Mouse (Mus musculus): ENCODE measurements around the gene Lzts2. TPM values are rescaled to one million over a fixed set of nuclear protein-coding genes. Genes with fewer than 3 reads are reported as not detected.
A peak's percentile ranks its signal among the peaks of the same experiment; 100 is the strongest.

The Lzts2 gene
- polyA plus RNA-seq, 1 experiment from 2014 or later = 107 TPM

DNA sequence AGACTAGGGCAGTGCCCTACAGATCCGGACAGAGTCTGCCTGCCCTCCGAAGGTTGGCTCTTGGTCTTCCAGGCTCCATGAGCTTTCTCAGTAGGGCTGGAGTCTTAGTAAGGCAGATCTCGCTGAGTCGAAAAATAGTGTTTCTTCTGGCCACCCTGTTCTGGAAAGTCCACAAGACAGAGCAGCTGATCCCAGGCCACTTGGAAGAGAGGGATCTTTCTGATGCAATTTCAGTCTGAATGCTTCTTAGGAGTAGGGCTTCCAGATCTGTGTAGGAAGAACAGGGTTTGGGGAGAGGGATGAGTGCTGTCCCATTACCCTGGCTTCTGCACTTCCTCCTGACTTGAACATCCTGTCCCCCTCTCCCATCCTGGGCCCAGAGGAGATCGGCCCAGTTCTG lies 31.4 kb downstream of the Lzts2 start, which contains the start of gene Pdzd7:
TSS of gene Pdzd7 (minus strand) at position 67 of the 400 bp plus-strand sequence.
- H3K4me1 ChIP-seq = peaks cover 24% of the 10 kb centered on the region
- H3K27me3 ChIP-seq = peaks cover 34% of the 10 kb centered on the region
- H3K27ac ChIP-seq = no peak within 1 kb of the TSS
- H3K4me3 ChIP-seq = peak within 1 kb of the TSS; percentile 52
- H3K36me3 ChIP-seq = no peaks in the 10 kb centered on the region
- ATAC-seq (ENCODE audit: insufficient number of reproducible peaks, insufficient read depth, low FRiP score, low TSS enrichment) = no peak
- H3K9ac ChIP-seq = 0 out of 2 replicates have a peak within 1 kb of the TSS, but pooled peaks have one; percentile 52
- 76% methylated on average over 5 of the region's 5 CpGs for WGBS
- no peaks in the 10 kb centered on the region for H3K9me3 ChIP-seq
- H3K4me2 ChIP-seq (replicated peaks) = peak within 1 kb of the TSS; percentile 79

DNA sequence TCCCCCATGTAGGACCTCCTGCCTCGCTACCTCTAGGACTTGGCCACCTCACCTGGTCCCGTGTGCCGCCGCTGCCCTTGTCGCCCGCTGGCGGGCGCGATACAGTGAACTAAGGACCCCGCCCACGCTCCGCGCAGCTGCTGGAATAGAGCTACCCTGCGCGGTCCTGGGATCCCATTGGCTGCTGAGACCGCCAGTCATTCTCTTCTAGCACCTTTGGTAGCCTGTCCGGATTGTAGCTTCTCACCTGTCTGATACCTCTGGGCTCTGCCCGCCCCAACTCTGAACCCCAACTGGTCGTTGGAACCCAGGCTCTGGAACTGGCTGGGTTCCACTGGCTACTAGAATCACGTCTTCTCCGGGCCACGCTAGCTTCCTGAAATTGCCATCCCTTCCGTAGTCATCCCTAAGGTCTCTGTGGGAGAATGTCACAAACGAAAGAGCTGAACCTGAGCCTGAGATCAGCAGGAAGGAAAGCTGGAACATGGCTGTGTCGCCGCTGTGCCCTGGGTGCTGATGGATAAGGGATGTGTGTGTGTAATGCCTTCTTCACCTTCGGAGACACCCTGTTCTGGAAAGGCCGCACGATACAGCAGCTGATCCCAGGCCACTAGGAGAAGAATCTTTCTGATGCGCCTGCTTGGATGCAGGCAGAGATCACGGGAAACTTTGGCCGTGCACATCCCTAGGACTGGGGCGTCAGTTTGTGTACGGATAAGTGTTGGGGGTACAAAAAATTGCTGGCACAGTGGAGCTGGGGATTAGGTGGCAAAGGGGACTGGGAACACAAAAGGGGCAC lies 32.5 kb downstream of the Lzts2 start:
- Histone ChIP-seq H3K4me2 (replicated peaks) (peak overlapping the region; percentile 79), H3K4me1 (peaks cover 24% of the 10 kb centered on the region), H3K27me3 (peaks cover 27% of the 10 kb centered on the region), H3K36me3 (no peaks in the 10 kb centered on the region), H3K9me3 (no peaks in the 10 kb centered on the region), H3K4me3 (peak overlapping the region; percentile 52), H3K9ac (peak overlapping the region; percentile 52), H3K27ac (0 out of 2 replicates have a peak overlapping the region, but pooled peaks have one; percentile 86)
- ATAC-seq (ENCODE audit: insufficient number of reproducible peaks, insufficient read depth, low FRiP score, low TSS enrichment) = peak; percentile 50; the same call in 1 of the 2 replicates
- WGBS = 3% methylated on average over 34 of the region's 34 CpGs

DNA sequence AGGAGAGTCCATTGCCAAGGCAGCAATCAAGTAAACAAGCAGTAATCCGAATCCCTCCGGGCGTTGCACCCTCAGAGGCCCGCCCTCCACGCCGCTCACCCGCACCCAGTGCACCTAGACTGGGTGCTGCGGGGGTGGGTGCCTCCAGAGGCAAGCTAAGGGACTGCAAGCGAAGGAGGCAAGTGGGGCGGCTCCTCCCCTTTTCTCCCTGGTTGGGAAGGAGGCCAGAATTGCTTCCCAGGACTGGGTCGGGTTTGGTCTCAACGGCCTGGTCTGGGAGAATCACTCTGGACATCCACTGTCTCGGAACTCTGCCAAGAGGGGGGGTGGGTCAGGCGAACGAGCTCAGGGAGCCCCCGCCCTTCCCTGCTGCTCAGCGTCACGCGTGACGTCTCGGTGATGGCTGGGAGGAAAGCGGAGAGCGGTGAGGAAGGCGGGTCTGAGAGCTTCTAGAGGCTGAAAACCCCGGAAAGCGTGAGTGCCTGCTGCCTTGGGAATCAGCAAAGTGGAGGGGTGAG lies 33.3 kb downstream of the Lzts2 start, which contains the start of gene Sfxn3:
TSS of gene Sfxn3 (plus strand) at position 87 of the 518 bp plus-strand sequence.
- H3K9ac ChIP-seq = peak within 1 kb of the TSS; percentile 52
- WGBS = 1% methylated on average over 26 of the region's 26 CpGs
- peaks cover 26% of the 10 kb centered on the region for H3K27me3 ChIP-seq
- peak within 1 kb of the TSS; percentile 79 for H3K4me2 ChIP-seq (replicated peaks)
- peaks cover 24% of the 10 kb centered on the region for H3K4me1 ChIP-seq
- peak within 1 kb of the TSS; percentile 52 for H3K4me3 ChIP-seq
- H3K36me3 ChIP-seq = peaks cover 3% of the 10 kb centered on the region
- H3K27ac ChIP-seq = peak within 1 kb of the TSS; percentile 86
- ATAC-seq (ENCODE audit: insufficient number of reproducible peaks, insufficient read depth, low FRiP score, low TSS enrichment) = peak; percentile 68
- no peaks in the 10 kb centered on the region for H3K9me3 ChIP-seq

DNA sequence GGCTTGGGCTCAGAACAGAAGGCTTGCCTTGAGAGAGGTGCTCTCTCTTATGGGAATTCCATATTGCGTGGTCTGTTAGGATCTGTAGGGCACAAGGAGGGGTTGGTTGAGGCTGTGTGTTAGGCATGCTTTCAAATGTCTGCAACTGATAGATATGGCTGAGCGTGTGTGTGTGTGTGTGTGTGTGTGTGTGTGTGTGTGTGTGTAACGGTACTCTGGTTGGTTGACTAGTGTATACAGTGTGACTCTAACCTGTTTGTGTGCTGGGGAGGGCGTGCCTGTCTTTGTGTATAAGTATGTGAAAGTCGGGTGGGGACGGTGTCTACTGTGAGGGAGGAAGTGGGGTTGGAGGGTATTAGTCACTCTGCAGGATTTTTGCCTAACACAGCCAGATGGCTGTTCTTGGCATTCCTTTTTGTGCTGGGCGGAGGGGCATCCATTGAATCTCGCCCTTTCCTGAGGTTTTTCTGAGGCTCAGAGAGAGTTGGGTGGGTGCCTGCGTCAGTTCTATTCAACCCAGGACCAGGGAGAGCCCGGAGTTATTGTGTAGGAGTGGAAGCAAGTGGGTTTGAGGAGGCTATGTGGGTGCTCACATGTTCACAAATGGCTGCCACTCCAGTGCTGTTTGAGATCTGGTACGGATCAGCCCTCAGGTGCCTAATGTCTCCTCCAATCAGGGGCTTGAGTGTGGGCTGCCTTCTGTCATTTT lies 33.9 kb downstream of the Lzts2 start:
- no peaks in the 10 kb centered on the region for H3K9me3 ChIP-seq
- H3K27me3 ChIP-seq = peaks cover 26% of the 10 kb centered on the region
- H3K9ac ChIP-seq = peak overlapping the region; percentile 52
- peaks cover 5% of the 10 kb centered on the region for H3K36me3 ChIP-seq
- H3K4me3 ChIP-seq = peak overlapping the region; percentile 52
- H3K4me2 ChIP-seq (replicated peaks) = peak overlapping the region; percentile 79
- H3K4me1 ChIP-seq = peaks cover 24% of the 10 kb centered on the region
- WGBS = 42% methylated on average over 11 of the region's 11 CpGs
- H3K27ac ChIP-seq = peak overlapping the region; percentile 86
- peak; percentile 64 for ATAC-seq (ENCODE audit: insufficient number of reproducible peaks, insufficient read depth, low FRiP score, low TSS enrichment)

DNA sequence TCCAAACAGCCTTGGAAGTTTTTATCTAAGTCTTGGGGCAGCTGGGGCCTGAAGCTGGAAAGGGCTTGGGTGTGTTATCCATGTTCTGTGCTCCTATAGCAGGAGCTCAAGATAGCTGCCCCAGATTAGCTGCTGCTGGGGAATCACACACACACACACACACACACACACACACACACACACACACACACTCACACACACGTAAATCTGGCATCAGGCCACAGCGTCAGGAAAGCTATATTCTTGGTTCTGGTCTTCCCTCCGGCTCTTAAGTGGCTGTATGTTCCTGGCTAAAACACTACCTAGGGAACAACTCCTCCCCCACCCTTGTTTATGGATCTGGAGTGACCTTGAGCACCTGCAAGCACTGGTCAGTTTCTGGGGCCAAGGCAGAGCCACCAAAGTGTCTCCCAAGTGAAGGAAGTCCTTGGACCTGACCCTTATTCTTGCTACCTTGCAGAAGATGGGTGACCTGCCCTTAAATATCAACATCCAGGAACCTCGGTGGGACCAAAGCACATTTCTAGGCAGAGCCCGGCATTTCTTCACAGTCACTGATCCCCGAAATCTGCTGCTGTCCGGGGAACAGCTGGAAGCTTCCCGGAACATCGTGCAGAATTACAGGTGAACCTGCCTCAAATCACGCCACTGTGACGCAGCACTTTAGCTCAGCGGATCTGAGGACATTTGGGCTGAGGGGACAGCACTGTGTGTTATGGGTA lies 34.6 kb downstream of the Lzts2 start:
- Histone ChIP-seq H3K9me3 (no peaks in the 10 kb centered on the region), H3K4me2 (replicated peaks) (peak overlapping the region; percentile 79), H3K27me3 (peaks cover 26% of the 10 kb centered on the region), H3K27ac (no peak overlapping the region), H3K4me1 (peaks cover 24% of the 10 kb centered on the region), H3K9ac (peak overlapping the region; percentile 52; the same call in 1 of the 2 replicates), H3K36me3 (peaks cover 10% of the 10 kb centered on the region), H3K4me3 (peak overlapping the region; percentile 52)
- WGBS = 80% methylated on average over 12 of the region's 12 CpGs
- no peak for ATAC-seq (ENCODE audit: insufficient number of reproducible peaks, insufficient read depth, low FRiP score, low TSS enrichment)

DNA sequence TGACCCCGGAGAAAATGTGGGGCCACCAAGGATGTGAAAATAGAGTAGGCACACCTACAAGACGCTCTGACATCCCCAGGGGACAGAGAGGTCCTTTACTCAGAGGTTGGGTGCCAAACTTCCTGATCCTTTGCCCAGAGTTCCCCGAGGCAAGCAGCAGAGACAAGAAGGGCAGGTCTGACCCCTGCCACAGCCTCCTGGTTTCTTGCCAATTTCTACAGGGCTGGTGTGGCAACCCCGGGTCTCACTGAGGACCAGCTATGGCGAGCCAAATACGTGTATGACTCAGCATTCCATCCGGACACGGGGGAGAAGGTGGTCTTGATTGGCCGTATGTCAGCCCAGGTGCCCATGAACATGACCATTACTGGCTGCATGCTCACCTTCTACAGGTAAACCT lies 35.3 kb downstream of the Lzts2 start:
- no peak overlapping the region for H3K9ac ChIP-seq
- ATAC-seq (ENCODE audit: insufficient number of reproducible peaks, insufficient read depth, low FRiP score, low TSS enrichment) = no peak
- no peaks in the 10 kb centered on the region for H3K9me3 ChIP-seq
- no peak overlapping the region for H3K4me2 ChIP-seq (replicated peaks)
- H3K36me3 ChIP-seq = peaks cover 10% of the 10 kb centered on the region
- peaks cover 24% of the 10 kb centered on the region for H3K4me1 ChIP-seq
- H3K4me3 ChIP-seq = no peak overlapping the region
- H3K27ac ChIP-seq = no peak overlapping the region
- whole genome bisulfite sequencing = 67% methylated on average over 9 of the region's 9 CpGs
- H3K27me3 ChIP-seq = peaks cover 22% of the 10 kb centered on the region

DNA sequence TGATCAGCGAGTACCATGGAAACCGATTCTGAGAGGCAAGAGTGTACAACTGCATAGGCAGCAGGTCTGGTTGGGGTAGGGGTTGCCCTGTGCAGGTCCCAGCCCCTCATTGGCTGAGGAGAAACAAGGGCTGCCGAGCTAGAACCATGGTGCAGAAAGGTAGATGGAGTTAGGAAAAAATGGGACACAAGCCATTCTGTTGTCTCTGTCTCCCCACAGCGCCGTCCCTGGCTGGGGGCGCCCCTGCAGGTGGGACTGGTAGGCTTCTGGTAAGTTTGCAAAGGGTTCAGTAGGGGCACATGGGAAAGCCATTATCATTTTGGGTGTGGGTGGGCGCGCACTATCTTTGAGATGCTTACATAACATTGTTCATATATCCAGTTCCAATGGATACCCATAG lies 39.2 kb downstream of the Lzts2 start:
- peaks cover 10% of the 10 kb centered on the region for H3K36me3 ChIP-seq
- no peaks in the 10 kb centered on the region for H3K9me3 ChIP-seq
- H3K4me3 ChIP-seq = no peak overlapping the region
- no peak for ATAC-seq (ENCODE audit: insufficient number of reproducible peaks, insufficient read depth, low FRiP score, low TSS enrichment)
- H3K27ac ChIP-seq = no peak overlapping the region
- no peak overlapping the region for H3K4me2 ChIP-seq (replicated peaks)
- H3K27me3 ChIP-seq = no peaks in the 10 kb centered on the region
- H3K4me1 ChIP-seq = peaks cover 22% of the 10 kb centered on the region
- no peak overlapping the region for H3K9ac ChIP-seq
- WGBS = 88% methylated on average over 8 of the region's 8 CpGs

DNA sequence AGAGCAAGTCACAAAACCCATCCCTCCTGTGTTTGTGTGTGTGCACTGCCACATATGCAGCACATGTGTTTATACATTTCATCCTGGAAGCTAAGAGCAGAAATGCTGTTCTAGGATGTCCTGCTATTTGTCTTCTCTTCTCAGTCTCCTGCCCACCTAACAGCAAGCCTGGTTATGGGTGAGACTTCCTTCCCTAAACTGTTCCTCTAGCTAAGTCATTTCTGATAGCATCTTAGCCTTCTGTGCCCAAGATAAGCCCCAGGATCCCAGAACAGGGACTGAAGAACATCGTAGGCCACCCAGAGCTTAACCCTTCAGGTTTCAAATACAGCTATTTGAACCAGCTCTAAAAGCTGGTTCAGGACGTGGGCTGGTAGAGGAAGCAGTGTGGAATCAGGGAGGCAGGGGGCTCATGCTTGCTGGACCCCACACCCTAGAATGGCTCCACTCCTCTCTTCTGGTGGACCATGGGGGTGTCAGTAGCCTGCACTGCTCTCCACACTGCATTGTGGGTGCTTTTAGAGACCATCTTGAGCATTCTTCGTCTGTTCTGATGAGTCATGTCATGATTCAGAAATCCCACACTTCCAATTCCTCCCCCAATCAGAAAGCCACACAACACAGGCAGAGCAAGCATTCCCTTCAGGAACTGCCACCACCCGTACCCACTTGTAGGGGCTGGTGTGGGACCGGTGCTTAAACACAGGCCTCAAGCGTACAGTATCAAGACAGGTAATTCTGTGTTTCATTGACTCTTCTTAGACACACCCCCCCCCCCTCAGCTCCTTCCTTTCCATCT lies 40.9 kb downstream of the Lzts2 start:
- H3K4me2 ChIP-seq (replicated peaks) = no peak overlapping the region
- 80% methylated on average over 6 of the region's 6 CpGs for WGBS
- peaks cover 23% of the 10 kb centered on the region for H3K4me1 ChIP-seq
- no peaks in the 10 kb centered on the region for H3K27me3 ChIP-seq
- 0 out of 2 replicates have a peak overlapping the region, but pooled peaks have one; percentile 25 for H3K27ac ChIP-seq
- peaks cover 10% of the 10 kb centered on the region for H3K36me3 ChIP-seq
- H3K4me3 ChIP-seq = no peak overlapping the region
- no peak overlapping the region for H3K9ac ChIP-seq
- no peaks in the 10 kb centered on the region for H3K9me3 ChIP-seq
- ATAC-seq (ENCODE audit: insufficient number of reproducible peaks, insufficient read depth, low FRiP score, low TSS enrichment) = no peak

DNA sequence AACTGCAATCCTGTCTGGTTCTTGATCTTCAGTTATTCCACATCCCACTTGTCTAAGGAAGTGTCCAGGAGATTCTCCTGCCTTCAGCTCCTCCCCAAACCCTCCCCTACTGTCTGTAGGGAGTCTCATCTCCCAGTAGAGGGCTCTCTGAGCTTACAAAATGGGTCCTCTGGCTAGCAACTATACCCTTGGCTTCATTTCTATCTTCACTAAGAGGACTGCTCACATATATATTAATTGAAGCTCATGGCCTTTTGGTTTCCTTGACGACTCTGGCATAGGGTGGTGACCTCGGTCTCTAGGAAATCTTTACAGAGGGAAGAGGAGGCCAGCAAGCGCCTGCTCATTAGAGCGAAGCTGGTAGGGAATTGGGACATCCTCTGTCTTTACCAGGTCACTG lies 42.1 kb downstream of the Lzts2 start:
- Histone ChIP-seq H3K36me3 (peaks cover 10% of the 10 kb centered on the region), H3K4me3 (no peak overlapping the region), H3K9me3 (no peaks in the 10 kb centered on the region), H3K27me3 (no peaks in the 10 kb centered on the region), H3K9ac (no peak overlapping the region), H3K4me2 (replicated peaks) (no peak overlapping the region; the same call in 1 of the 2 replicates), H3K4me1 (peaks cover 23% of the 10 kb centered on the region), H3K27ac (peak overlapping the region; percentile 96; the same call in 1 of the 2 replicates)
- ATAC-seq (ENCODE audit: insufficient number of reproducible peaks, insufficient read depth, low FRiP score, low TSS enrichment) = no peak
- 41% methylated on average over 4 of the region's 4 CpGs for WGBS

DNA sequence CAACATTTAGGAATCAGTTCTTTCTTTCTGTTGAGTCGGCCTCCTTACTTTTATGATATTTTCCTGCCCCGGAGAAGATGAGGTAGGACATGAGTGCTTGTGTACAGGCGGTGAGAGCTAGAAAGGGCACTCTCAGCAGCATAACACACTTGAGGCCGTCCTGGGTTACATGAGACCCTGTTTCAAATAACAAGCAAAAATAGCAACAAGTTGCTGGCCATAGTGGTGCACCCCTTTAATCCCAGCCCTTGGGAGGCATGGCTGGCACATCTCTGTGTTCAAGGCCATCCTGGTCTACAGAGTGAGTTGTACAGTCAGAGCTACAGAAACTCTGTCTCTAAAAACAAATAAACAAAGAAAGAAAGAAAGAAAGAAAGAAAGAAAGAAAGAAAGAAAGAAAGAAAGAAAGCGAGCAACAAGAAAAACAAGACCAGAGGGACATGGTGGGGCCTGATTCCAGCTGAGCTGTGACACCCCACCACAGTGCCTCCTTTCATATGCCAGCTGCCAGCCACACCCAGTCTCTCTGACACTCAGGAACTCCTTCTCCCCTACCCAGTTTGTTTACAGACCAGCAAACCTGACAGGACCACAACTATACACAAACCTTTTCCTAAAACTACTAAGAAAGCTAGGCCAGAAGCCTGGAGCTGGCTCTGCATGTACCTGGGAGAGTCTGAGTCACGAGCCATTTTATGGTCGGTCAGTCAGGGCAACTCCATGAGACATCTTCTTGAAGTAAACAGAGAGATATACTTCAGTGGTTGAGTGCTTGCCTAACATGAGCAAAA lies 42.9 kb downstream of the Lzts2 start:
- H3K27me3 ChIP-seq = no peaks in the 10 kb centered on the region
- peak overlapping the region; percentile 73 for H3K4me2 ChIP-seq (replicated peaks)
- WGBS = 80% methylated on average over 7 of the region's 7 CpGs
- no peaks in the 10 kb centered on the region for H3K9me3 ChIP-seq
- H3K4me1 ChIP-seq = peaks cover 23% of the 10 kb centered on the region
- ATAC-seq (ENCODE audit: insufficient number of reproducible peaks, insufficient read depth, low FRiP score, low TSS enrichment) = no peak
- peak overlapping the region; percentile 96 for H3K27ac ChIP-seq
- H3K4me3 ChIP-seq = peak overlapping the region; percentile 52
- H3K9ac ChIP-seq = peak overlapping the region; percentile 39
- peaks cover 10% of the 10 kb centered on the region for H3K36me3 ChIP-seq

All from embryonic facial prominence, embryonic 12.5 days (tissue).